Mouse (Mus musculus) ES-Bruce4 (cell line): ENCODE data around the gene Gnmt.

ENCODE experiments used
- CTCF ChIP-seq: IDR thresholded peaks from one replicate; pipeline ENCODE4 v1.8.1; 2011; ENCODE audit warnings: low read depth, low read length
- EP300 ChIP-seq: IDR thresholded peaks from 2 replicates; pipeline ENCODE4 v1.6.1; 2011; ENCODE audit warnings: low read depth, low read length; ENCODE audit not compliant: insufficient read depth

- TF ChIP-seq CTCF (no peak), EP300 (no peak)
These were observed 50.1 kb downstream of the Gnmt start for GRCm38 (mm10) chr17:46678911-46679310.
